Mouse (Mus musculus): ENCODE measurements around the gene Scamp5. TPM values are rescaled to one million over a fixed set of nuclear protein-coding genes. Genes with fewer than 3 reads are reported as not detected.
"Not testable (repeated sequence)": the region's sequence is repeated elsewhere in the genome, so short reads cannot be mapped to it uniquely, and the experiment has no call there.

Scamp5 gene
- total RNA-seq, 2 experiments from 2014 or later, result 0.98 to 1.2 TPM

GRCm38 (mm10) chr9:57452624-57453462 is 15.0 kb downstream of the Scamp5 start:
- DNase-seq (ENCODE audit: low spot score), result no peak

- DNase-seq (ENCODE audit: low spot score), result no peak
Measured at GRCm38 (mm10) chr9:57449715-57450114, 18.1 kb downstream of the Scamp5 start.

DNA sequence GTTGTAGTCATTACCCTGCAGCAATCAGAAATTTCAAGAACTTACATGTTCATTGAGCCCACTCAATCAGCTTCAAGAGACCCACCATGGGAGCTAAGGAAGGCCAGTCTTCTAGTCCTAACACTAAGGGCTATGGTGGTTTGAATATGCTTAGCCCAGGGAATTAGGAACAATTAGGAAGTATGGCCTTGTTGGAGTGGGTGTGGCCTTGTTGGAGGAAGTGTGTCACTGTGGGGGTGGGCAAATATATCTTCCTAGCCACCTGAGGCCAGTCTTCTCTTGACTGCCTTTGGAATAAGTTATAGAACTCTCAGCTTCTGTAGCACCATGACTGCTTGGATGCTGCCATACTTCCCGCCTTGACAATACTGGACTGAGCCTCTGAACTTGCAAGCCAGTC is 27.2 kb downstream of the Scamp5 start:
- no peak for DNase-seq (ENCODE audit: low spot score)

- DNase-seq (ENCODE audit: low spot score), result peak; percentile 94
Measured at GRCm38 (mm10) chr9:57439522-57440295, 28.2 kb downstream of the Scamp5 start, which contains the start of gene Ppcdc. Gene Ppcdc (minus strand): TSS chr9:57440124.

DNA sequence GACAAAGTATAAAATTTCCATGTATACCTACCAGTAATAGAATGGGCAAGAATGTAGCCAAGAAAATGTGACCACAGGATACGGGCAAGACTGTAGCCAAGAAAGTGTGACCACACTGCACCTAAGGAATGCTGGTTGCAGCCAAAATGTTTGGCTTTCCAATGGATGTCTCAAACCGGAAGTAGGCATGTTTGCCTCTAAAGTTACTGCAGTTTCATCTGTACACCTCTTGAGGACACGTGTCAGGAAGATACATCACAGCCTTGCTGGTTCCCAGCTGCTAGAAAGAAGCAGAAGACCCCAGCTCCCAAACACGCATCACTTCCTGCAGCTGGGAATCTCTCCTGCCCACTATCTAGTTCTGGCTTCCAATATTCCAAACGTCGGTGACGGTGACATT is 28.8 kb downstream of the Scamp5 start:
- DNase-seq (ENCODE audit: low spot score), result no peak

DNA sequence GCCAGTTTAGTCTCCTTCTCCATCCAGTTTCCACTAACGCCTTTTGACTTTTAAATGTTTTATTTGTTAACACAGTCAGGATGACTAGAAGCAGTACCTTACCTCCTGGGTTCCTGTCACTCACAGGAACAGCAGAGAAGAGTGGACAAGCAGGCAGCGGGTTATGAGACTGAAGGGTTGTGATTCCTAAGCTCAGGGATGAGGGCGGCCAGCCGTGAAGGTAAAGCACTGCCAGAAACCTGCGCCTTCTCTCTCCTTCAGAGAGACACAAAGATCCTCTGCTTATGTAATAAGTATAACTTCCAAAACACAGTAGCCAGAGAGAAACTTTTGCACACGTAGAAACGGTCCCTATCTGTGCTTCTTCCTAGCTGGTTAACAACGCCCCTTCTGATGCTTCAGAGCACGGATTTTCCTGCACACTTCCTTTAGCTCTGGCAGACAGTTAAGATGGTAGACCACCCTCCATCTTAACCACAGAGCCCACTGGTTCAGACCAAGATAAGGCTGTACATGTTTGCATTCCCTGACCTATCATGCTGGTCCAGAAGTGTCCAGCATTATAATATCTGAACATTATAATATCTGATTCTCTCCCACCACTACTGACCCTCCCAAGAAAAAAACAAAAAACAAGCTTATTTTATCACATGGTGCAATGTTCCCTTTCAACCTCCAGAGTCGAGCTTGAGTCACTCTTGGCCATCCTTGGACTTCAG is 29.8 kb downstream of the Scamp5 start:
- DNase-seq (ENCODE audit: low spot score), result no peak

- no peak for DNase-seq (ENCODE audit: low spot score)
Measured at GRCm38 (mm10) chr9:57436166-57436565, 31.7 kb downstream of the Scamp5 start.

GRCm38 (mm10) chr9:57434405-57435165 is 33.3 kb downstream of the Scamp5 start:
- no peak for DNase-seq (ENCODE audit: low spot score)

GRCm38 (mm10) chr9:57433097-57434032 is 34.5 kb downstream of the Scamp5 start:
- DNase-seq (ENCODE audit: low spot score), result peak; percentile 84

GRCm38 (mm10) chr9:57432480-57432879 is 35.4 kb downstream of the Scamp5 start:
- no peak for DNase-seq (ENCODE audit: low spot score)

DNA sequence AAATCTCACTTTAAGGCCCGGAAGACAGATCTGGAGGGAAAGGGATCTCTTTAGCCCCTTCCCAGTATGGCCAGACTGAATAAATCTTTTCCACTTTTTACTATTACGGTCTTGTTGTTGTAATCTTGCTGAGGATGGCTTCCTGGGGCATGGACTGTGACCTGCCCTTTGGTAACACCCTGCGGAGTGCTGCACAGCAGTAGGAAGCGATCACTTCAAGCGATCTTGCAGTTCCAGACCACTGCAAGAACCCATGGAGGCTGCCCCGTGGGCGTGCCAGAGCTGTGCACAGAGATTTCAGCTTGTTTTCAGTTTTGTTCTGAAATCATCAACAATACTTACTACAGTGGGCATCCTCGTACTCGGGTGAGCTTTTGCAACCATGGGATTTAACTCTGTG is 36.7 kb downstream of the Scamp5 start:
- no peak for DNase-seq (ENCODE audit: low spot score)

- DNase-seq (ENCODE audit: low spot score), result no peak
Measured at GRCm38 (mm10) chr9:57428391-57428790, 39.5 kb downstream of the Scamp5 start.

DNA sequence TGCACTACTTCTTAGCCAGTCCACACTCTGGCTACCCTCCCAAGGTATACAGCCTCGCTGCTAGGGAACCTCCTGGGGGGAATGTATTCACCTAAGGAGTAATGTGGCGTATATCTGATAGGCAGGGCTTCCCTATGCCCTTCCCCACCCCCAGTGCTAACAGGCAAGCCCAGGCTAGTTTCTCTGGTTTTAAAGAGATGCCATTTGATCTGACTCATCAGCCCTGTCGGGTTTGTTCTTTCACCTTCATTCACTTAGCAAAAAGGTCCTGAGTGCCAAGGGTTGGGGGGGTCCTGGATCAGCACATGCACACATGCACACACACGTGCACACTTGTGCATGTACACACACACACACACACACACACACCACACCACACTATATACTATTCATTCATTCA is 39.9 kb downstream of the Scamp5 start:
- DNase-seq (ENCODE audit: low spot score), result no peak

DNA sequence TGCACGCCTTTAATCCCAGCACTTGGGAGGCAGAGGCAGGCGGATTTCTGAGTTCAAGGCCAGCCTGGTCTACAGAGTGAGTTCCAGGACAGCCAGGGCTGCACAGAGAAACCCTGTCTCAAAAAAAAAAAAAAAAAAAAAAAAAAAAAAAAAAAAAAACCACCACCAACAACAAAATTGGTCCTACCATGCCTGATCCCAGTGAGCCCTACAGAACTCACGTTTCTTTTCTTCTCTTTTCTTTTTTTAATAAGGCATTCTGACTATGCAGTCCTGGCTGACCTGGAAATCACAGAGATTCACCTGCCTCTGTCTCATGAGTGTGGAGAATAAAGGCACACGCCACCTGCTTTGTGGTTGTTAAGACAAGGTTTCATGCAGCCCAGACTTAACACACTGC is 40.7 kb downstream of the Scamp5 start:
- DNase-seq (ENCODE audit: low spot score), result not testable (repeated sequence)

DNA sequence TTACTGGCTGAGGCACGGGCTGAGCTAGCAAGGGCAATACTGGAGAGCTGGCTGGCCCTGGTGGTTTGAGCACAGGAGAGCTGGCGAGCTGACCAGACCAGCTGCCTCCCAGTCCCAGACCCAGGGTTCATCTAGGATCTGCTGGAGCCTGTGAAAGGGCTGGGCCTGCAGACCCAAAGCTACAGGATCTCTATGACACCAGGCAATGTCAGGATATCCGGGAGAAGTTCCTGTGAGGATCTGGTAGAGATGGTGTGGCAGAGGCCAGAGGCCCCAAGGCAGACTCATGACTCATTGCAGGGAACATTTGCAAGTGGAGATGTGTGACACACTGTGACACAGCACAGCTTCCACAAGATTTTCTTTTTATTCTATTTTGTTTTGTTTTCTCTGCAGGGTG is 42.7 kb downstream of the Scamp5 start:
- DNase-seq (ENCODE audit: low spot score), result no peak

GRCm38 (mm10) chr9:57424066-57424465 is 43.8 kb downstream of the Scamp5 start:
- DNase-seq (ENCODE audit: low spot score), result no peak

DNA sequence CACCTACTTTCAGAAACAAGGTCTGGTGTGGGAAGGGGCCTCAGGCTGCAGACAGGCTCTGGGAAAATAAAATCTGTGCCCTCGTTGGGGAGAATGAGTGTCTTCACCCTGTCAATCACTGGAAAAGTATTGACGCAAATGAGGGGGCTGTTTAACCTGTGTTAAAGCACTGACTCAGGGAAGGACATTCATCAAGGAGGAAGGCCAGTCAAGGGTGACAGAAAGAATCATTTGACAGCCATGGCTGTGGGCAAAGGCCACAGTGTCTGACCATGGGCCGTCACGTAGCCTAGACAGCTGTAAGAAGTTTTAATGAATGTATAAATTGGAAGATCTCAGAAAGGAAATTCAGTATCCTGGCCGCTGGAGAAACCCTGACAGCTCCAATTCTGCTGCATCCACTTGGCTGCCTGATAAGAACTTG is 46.2 kb downstream of the Scamp5 start:
- no peak for DNase-seq (ENCODE audit: low spot score)

DNA sequence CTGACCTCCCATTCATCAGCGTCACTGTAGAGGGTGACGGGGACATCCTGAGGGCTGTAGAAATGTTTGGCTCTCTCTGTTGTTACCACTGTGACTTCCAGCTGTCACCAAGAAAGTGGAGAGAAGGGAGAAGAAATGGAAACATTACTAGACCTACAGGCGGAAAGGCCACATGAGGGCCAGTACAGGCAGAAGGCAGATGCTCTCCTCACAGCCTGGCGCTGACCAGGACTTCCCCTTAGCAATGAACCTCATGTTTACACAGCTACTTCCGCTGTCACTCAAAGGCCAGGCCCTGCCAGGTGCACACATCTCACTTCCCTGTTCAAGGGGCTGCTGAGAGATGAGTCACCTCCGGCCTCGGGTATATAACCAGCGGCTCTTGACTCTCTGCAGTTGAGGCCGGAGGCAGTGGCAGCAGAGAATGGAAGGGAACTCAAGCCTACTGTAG is 46.7 kb downstream of the Scamp5 start:
- peak; percentile 50 for DNase-seq (ENCODE audit: low spot score)

GRCm38 (mm10) chr9:57420321-57421120 is 47.3 kb downstream of the Scamp5 start:
- DNase-seq (ENCODE audit: low spot score), result peak; percentile 91

Data from gastrocnemius, adult 18-20 months (tissue).